Mouse (Mus musculus): ENCODE data around the gene 1600002K03Rik. TPM values are rescaled to one million over a fixed set of nuclear protein-coding genes. Genes with fewer than 3 reads are reported as not detected.
A peak's percentile ranks its signal among the peaks of the same experiment; 100 is the strongest.
"Not testable (repeated sequence)": the region's sequence is repeated elsewhere in the genome, so short reads cannot be mapped to it uniquely, and the experiment has no call there.

The 1600002K03Rik gene
- polyA plus RNA-seq, 1 experiment from 2014 or later = 14.1 TPM

DNA sequence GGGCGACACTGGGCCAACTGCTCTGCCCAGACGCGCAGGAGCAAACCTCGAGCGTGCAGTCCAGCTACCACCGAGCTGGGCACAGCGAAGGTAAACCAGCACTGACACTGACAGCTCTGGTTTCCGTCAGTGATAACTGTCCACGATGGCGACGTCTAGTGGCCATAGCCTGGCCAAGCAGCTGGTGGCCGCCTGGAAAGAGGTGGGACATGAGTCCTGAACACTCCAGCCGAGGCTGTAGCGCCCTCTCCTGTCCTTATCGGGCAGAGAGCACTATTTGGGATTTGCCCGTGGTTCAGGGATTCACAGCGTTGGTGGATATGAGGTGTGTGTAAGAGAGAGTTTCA, 7.8 kb upstream of the 1600002K03Rik start:
- WGBS = under 1% methylated on average over 17 of the region's 17 CpGs
- Histone ChIP-seq H3K4me3 (ENCODE audit: low read depth, low read length) (peak overlapping the region; percentile 41), H3K9ac (ENCODE audit: low read length) (peak overlapping the region; percentile 62), H3K4me2 (replicated peaks; ENCODE audit: low read depth) (peak overlapping the region; percentile 89), H3K27me3 (ENCODE audit: control insufficient read depth, insufficient read depth, low read length) (no peaks in the 10 kb centered on the region), H3K9me3 (ENCODE audit: control insufficient read depth, low read length) (no peaks in the 10 kb centered on the region), H3K27ac (replicated peaks) (peak overlapping the region; percentile 82), H3K36me3 (ENCODE audit: control insufficient read depth, insufficient read depth, low read length) (peaks cover 2% of the 10 kb centered on the region; the same call in 1 of the 2 replicates), H3K4me1 (replicated peaks; ENCODE audit: control insufficient read depth, insufficient read depth) (peaks cover 17% of the 10 kb centered on the region)
- peak; percentile 97 for DNase-seq (ENCODE audit: low spot score)
- ATAC-seq (ENCODE audit: low FRiP score, low TSS enrichment) = peak; percentile 29
- no peak for TF ChIP-seq EP300 (optimal IDR thresholded peaks at IDR 0.05)
- peak; percentile 100 for TF ChIP-seq CTCF (IDR thresholded peaks at IDR 0.05; ENCODE audit: low read depth)

DNA sequence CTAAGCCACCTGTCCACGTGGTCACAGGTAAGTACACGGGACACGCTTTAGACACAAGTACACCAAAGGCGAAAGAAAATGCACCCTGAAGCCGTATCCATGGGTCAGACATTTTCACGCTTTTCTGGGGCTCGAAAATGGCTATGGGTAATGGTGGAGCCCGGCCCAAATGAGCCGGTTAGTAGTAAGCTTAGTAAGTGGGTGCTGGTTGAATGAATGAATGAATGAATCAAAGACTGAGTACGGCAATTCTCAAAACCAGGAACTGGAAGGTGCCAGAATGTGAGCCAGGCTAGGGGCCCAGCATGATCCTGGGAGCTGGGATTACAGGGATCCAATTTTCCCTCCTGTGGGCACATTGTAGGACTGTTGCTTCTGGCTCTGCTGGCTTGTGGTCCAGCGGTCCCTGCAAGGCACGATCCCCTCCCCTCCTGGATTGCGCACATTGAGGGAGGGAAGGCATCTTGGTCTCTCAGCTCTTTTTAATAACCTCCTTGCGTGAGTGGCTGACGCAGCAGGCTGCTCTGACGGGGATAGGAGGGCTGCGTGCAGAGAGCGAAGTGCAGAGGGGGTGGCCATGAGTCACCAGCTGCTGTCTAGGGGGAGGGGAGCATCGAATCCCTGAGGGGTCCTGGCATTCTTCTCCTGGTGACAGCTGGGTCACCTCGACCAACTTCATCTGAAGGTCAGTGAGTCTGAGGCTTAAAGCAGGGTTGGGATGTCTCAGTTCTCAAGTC, 7.2 kb upstream of the 1600002K03Rik start, which contains the start of gene Cirbp:
Gene Cirbp, plus strand, starts transcription at position 594 of the 737 bp plus-strand sequence.
- Histone ChIP-seq H3K36me3 (ENCODE audit: control insufficient read depth, insufficient read depth, low read length) (peaks cover 7% of the 10 kb centered on the region), H3K27me3 (ENCODE audit: control insufficient read depth, insufficient read depth, low read length) (no peaks in the 10 kb centered on the region), H3K9ac (ENCODE audit: low read length) (peak within 1 kb of the TSS; percentile 62), H3K27ac (replicated peaks) (peak within 1 kb of the TSS; percentile 82), H3K4me3 (ENCODE audit: low read depth, low read length) (peak within 1 kb of the TSS; percentile 41), H3K4me1 (replicated peaks; ENCODE audit: control insufficient read depth, insufficient read depth) (peaks cover 17% of the 10 kb centered on the region), H3K4me2 (replicated peaks; ENCODE audit: low read depth) (peak within 1 kb of the TSS; percentile 89), H3K9me3 (ENCODE audit: control insufficient read depth, low read length) (no peaks in the 10 kb centered on the region)
- ATAC-seq (ENCODE audit: low FRiP score, low TSS enrichment) = no peak
- no peak for DNase-seq (ENCODE audit: low spot score)
- TF ChIP-seq CTCF (IDR thresholded peaks at IDR 0.05; ENCODE audit: low read depth) (no peak), EP300 (optimal IDR thresholded peaks at IDR 0.05) (no peak)
- 17% methylated on average over 20 of the region's 20 CpGs for WGBS

DNA sequence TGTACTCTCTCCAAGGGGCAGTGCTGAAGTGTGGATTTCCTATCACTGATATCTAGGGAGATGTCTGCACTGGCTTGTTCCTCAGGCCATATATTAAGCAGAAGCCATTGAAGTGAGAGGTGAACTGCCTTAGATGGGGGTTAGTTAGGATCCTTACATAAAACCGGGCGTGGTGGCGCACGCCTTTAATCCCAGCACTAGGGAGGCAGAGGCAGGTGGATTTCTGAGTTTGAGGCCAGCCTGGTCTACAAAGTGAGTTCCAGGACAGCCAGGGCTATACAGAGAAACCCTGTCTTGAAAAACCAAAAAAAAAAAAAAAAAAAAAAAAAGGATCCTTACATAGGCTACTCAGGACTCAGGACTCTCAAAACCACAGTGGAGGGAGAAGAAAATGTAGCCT, 6.6 kb upstream of the 1600002K03Rik start:
- not testable (repeated sequence) for ATAC-seq (ENCODE audit: low FRiP score, low TSS enrichment); H3K4me3 ChIP-seq (ENCODE audit: low read depth, low read length); H3K27me3 ChIP-seq (ENCODE audit: control insufficient read depth, insufficient read depth, low read length); H3K9me3 ChIP-seq (ENCODE audit: control insufficient read depth, low read length); DNase-seq (ENCODE audit: low spot score); H3K4me2 ChIP-seq (replicated peaks; ENCODE audit: low read depth); H3K9ac ChIP-seq (ENCODE audit: low read length)
- Histone ChIP-seq H3K4me1 (replicated peaks; ENCODE audit: control insufficient read depth, insufficient read depth) (peaks cover 13% of the 10 kb centered on the region), H3K36me3 (ENCODE audit: control insufficient read depth, insufficient read depth, low read length) (peaks cover 11% of the 10 kb centered on the region), H3K27ac (replicated peaks) (peak overlapping the region; percentile 65)
- 83% methylated on average over 4 of the region's 4 CpGs for WGBS

DNA sequence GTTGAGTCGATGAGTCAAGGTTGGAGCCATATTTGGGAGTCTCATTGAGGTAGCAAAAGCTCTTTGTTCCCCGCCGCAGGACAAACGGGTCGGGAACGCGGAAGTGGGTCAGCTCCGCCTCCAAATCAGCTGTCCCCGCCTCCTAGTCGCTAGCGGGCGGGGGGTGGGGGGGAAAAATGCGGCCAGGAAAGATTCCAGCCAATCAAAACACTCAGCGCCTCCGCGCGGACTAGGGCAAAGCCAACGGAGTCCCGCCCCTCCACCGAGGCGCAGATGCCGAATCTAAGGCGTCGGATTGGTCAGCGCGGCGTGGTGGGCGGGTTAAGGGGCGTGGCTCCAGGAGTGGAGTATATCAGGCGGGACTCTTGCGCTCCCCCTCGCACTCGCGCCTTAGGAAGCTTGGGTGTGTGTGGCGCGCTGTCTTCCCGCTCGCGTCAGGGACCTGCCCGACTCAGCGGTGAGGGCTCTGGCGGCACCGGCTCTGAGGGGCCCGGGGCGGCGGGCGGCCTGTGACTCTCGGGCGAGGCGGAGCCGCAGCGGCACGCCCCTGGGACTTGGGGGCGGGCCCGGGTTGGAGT, 5.2 kb upstream of the 1600002K03Rik start:
- H3K27ac ChIP-seq (replicated peaks) = peak overlapping the region; percentile 100
- no peaks in the 10 kb centered on the region for H3K9me3 ChIP-seq (ENCODE audit: control insufficient read depth, low read length)
- DNase-seq (ENCODE audit: low spot score) = peak; percentile 99
- peaks cover 24% of the 10 kb centered on the region for H3K36me3 ChIP-seq (ENCODE audit: control insufficient read depth, insufficient read depth, low read length)
- no peaks in the 10 kb centered on the region for H3K27me3 ChIP-seq (ENCODE audit: control insufficient read depth, insufficient read depth, low read length)
- peak overlapping the region; percentile 62 for H3K4me2 ChIP-seq (replicated peaks; ENCODE audit: low read depth)
- ATAC-seq (ENCODE audit: low FRiP score, low TSS enrichment) = peak; percentile 88
- peak overlapping the region; percentile 89 for H3K4me3 ChIP-seq (ENCODE audit: low read depth, low read length)
- TF ChIP-seq EP300 (optimal IDR thresholded peaks at IDR 0.05) (peak; percentile 75), CTCF (IDR thresholded peaks at IDR 0.05; ENCODE audit: low read depth) (no peak)
- under 1% methylated on average over 45 of the region's 55 CpGs for WGBS
- H3K4me1 ChIP-seq (replicated peaks; ENCODE audit: control insufficient read depth, insufficient read depth) = peaks cover 15% of the 10 kb centered on the region
- peak overlapping the region; percentile 100 for H3K9ac ChIP-seq (ENCODE audit: low read length)

DNA sequence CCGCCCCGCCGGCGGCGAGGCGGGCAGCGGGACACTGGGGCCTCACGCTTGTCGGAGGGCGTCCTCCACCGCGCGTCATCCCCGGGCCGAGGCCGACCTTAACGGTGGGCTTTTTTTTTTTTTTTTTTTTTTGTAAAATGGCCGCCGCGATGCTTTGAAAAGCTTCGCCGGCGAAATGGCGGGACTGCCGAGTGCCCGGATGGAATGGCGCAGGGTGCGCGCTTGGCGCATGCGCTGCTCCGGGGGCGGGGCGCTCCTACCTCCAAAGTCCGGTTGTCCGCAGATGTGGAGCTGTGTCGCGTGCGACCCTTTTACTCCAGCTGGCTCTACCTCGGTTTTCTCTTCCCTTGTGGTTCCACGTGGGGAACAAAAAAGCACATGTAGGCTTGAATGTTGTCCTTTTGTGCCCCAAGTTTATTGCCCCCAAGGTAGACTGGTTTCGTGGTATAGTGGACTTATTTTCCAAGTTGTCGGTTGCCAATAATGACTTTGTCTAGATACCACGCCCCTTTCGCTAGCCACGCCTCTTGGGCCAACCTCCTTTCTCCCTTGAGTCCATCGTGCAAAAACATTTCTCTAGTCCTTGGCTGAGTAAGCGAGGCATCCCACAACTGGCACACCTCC, 4.6 kb upstream of the 1600002K03Rik start:
- WGBS = under 1% methylated on average over 48 of the region's 48 CpGs
- peak overlapping the region; percentile 100 for H3K9ac ChIP-seq (ENCODE audit: low read length)
- no peaks in the 10 kb centered on the region for H3K9me3 ChIP-seq (ENCODE audit: control insufficient read depth, low read length)
- peak; percentile 96 for DNase-seq (ENCODE audit: low spot score)
- peak; percentile 35; the same call in 1 of the 2 replicates for ATAC-seq (ENCODE audit: low FRiP score, low TSS enrichment)
- peak overlapping the region; percentile 89 for H3K4me3 ChIP-seq (ENCODE audit: low read depth, low read length)
- H3K27me3 ChIP-seq (ENCODE audit: control insufficient read depth, insufficient read depth, low read length) = no peaks in the 10 kb centered on the region
- H3K36me3 ChIP-seq (ENCODE audit: control insufficient read depth, insufficient read depth, low read length) = peaks cover 24% of the 10 kb centered on the region
- peak overlapping the region; percentile 100 for H3K27ac ChIP-seq (replicated peaks)
- peak overlapping the region; percentile 62 for H3K4me2 ChIP-seq (replicated peaks; ENCODE audit: low read depth)
- H3K4me1 ChIP-seq (replicated peaks; ENCODE audit: control insufficient read depth, insufficient read depth) = peaks cover 13% of the 10 kb centered on the region
- no peak for TF ChIP-seq CTCF (IDR thresholded peaks at IDR 0.05; ENCODE audit: low read depth)
- no peak for TF ChIP-seq EP300 (optimal IDR thresholded peaks at IDR 0.05)
